Comparison of ENCODE assay signal across 32 mouse cellular contexts in the genomic region with DNA sequence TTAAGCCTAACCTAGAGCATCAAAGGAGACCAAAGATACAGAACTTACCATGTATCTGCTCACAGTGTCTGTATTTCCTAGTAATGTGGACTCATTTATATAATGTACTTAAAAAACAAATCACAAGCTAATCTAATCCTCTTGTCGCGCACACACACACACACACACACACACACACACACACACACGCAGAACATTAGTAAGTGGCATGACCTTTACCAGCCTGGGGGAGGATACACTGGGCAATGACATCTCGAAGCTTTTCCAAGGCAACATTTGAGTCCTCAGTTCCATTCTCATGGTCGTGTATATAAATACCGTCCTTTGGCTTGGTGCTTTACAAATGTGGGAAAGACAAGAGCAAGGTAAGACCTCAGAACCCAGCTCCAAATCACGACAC. TPM values are rescaled to one million over a fixed set of nuclear protein-coding genes. Genes with fewer than 3 reads are reported as not detected.
DNase-seq lines count a peak whose midpoint lies in the region; ATAC-seq lines count a peak whose summit lies in the region.
"Had no signal": no experiment of that assay in that cellular context is flagged by ENCODE, and none has a peak within 500 bp of the region (broad histone marks: within the 10 kb centered on the region; RNA-seq: fewer than 3 reads in every experiment).

No protein-coding gene starts in this region.

- ATAC-seq in lung, embryonic 16.5 days (ENCODE audit: low read depth): 0 out of 2 replicates have a peak, but pooled peaks have one; percentile 6
- ATAC-seq: forebrain, embryonic 15.5 days; hindbrain, postnatal 0 days; intestine, postnatal 0 days; Patski had no signal

- no peaks in the 10 kb centered on the region for H3K9me3 ChIP-seq in lung, embryonic 16.5 days (ENCODE audit: control insufficient read depth, low read length)
- H3K9me3 ChIP-seq: embryonic facial prominence, embryonic 10.5 days; embryonic facial prominence, embryonic 13.5 days; forebrain, embryonic 12.5 days; forebrain, embryonic 15.5 days; G1E; heart, embryonic 13.5 days had no signal

- H3K4me1 ChIP-seq in lung, embryonic 16.5 days (replicated peaks; ENCODE audit: control insufficient read depth, insufficient read depth, low read length): no peaks in the 10 kb centered on the region; the same call in 1 of the 2 replicates
- H3K4me1 ChIP-seq: embryonic facial prominence, embryonic 10.5 days; embryonic facial prominence, embryonic 13.5 days; forebrain, embryonic 12.5 days; forebrain, embryonic 15.5 days; heart, embryonic 13.5 days had no signal

- H3K27me3 ChIP-seq in lung, embryonic 16.5 days (ENCODE audit: control insufficient read depth, insufficient read depth, low read depth, low read length): no peaks in the 10 kb centered on the region
- H3K27me3 ChIP-seq: CH12.LX; embryonic facial prominence, embryonic 13.5 days; forebrain, embryonic 12.5 days; forebrain, embryonic 15.5 days; heart, embryonic 13.5 days; Patski had no signal

- no peak overlapping the region for H3K27ac ChIP-seq in lung, embryonic 16.5 days (ENCODE audit: low read length)
- H3K27ac ChIP-seq: embryonic facial prominence, embryonic 10.5 days; embryonic facial prominence, embryonic 13.5 days; forebrain, embryonic 12.5 days; forebrain, embryonic 15.5 days; heart, embryonic 13.5 days; hindbrain, embryonic 14.5 days; hindbrain, postnatal 0 days had no signal

- no peak overlapping the region for H3K4me3 ChIP-seq in lung, embryonic 16.5 days (ENCODE audit: low read length)
- H3K4me3 ChIP-seq: embryonic facial prominence, embryonic 10.5 days; embryonic facial prominence, embryonic 13.5 days; erythroblast, embryonic 14.5 days; forebrain, embryonic 12.5 days; forebrain, embryonic 15.5 days; heart, embryonic 13.5 days had no signal

- H3K36me3 ChIP-seq in lung, embryonic 16.5 days (ENCODE audit: control insufficient read depth, insufficient read depth, low read length): peaks cover 55% of the 10 kb centered on the region

- no peak overlapping the region for H3K9ac ChIP-seq in lung, embryonic 16.5 days (ENCODE audit: low read length)
- H3K9ac ChIP-seq: embryonic facial prominence, embryonic 13.5 days; forebrain, embryonic 12.5 days; forebrain, embryonic 15.5 days; heart, embryonic 13.5 days; hindbrain, embryonic 14.5 days had no signal

- peak; percentile 66 for DNase-seq in adrenal gland, adult 2 months
- no peak for DNase-seq in adrenal gland, postnatal 4 days (ENCODE audit: low spot score in 2 of 2)
- no peak for DNase-seq in lung, adult 18-20 months
- DNase-seq in adrenal gland, postnatal 10 days: peak; percentile 53
- DNase-seq in left cerebral cortex, postnatal 25 days (ENCODE audit: low spot score in 2 of 2): no peak
- no peak for DNase-seq in kidney, postnatal 10 days
- DNase-seq: B cell, adult 2 months; cerebellum, adult 11-12 months; cerebellum, adult 8-10 months; cerebellum, postnatal 10 days; cerebellum, postnatal 36 days; gastrocnemius, postnatal 14 days had no signal

- intact Hi-C loops in left cerebral cortex, postnatal 25 days (cut with DNase I): no loop called here

- no peak overlapping the region for H3K4me2 ChIP-seq in lung, embryonic 16.5 days (ENCODE audit: low read depth, low read length)
- H3K4me2 ChIP-seq: embryonic facial prominence, embryonic 13.5 days; forebrain, embryonic 12.5 days; forebrain, embryonic 15.5 days; heart, embryonic 13.5 days; hindbrain, embryonic 14.5 days had no signal

- 71% methylated on average over 7 of the region's 7 CpGs for WGBS in lung, embryonic 16.5 days

RNA-seq across cellular contexts. Expression of a gene that starts 18.8 kb away (rescaled TPM):
- total RNA-seq in adrenal gland, adult 2 months (2021): 1 to 10 TPM; 3.5 to 4.2 TPM
- 4.6 TPM in 2 replicates for polyA plus RNA-seq in adrenal gland, adult 2 months (2012; rRNA removed)
- 1 to 10 TPM; 9.6 to 9.9 TPM for total RNA-seq in adrenal gland, postnatal 4 days (2021)
- polyA plus RNA-seq in lung, embryonic 16.5 days (2015; fragmentation: Nextera tagmentation; extraction: Ambion mirVana): 1.1 TPM in 2 replicates
- 1 to 10 TPM; 4.1 to 4.7 TPM for total RNA-seq in adrenal gland, postnatal 10 days (2021)
- 10 to 100 TPM in 1 of 2 experiments, 1 to 10 TPM in 1; 9.0 to 11.6 TPM for total RNA-seq in left cerebral cortex, postnatal 25 days (2021)

RNA-seq across cellular contexts. Expression of a gene that starts 18.8 kb away (rescaled TPM):
- total RNA-seq in adrenal gland, adult 2 months (2021): not detected
- polyA plus RNA-seq in adrenal gland, adult 2 months (2012; rRNA removed): not detected in 2 replicates
- total RNA-seq in adrenal gland, postnatal 4 days (2021): not detected
- polyA plus RNA-seq in lung, embryonic 16.5 days (2015; fragmentation: Nextera tagmentation; extraction: Ambion mirVana): not detected in 2 replicates
- total RNA-seq in adrenal gland, postnatal 10 days (2021): under 1 TPM in 1 of 2 experiments, not detected in 1; 1.00 TPM
- not detected for total RNA-seq in left cerebral cortex, postnatal 25 days (2021)
- total RNA-seq: G1E; gastrocnemius, postnatal 14 days; gastrocnemius, postnatal 4 days; heart, postnatal 14 days; heart, postnatal 4 days; hindbrain, postnatal 0 days had no signal
- polyA plus RNA-seq: embryonic facial prominence, embryonic 10.5 days; embryonic facial prominence, embryonic 13.5 days; erythroblast, embryonic 14.5 days; forebrain, embryonic 12.5 days; forebrain, embryonic 15.5 days; G1E; heart, embryonic 13.5 days; hindbrain, embryonic 11.5 days; hindbrain, embryonic 14.5 days; hindbrain, postnatal 0 days; intestine, embryonic 14.5 days; intestine, postnatal 0 days had no signal

RNA-seq across cellular contexts. Expression of a gene that starts 19.2 kb away (rescaled TPM):
- total RNA-seq in adrenal gland, adult 2 months (2021): 10 to 100 TPM; 63.5 to 96.5 TPM
- polyA plus RNA-seq in adrenal gland, adult 2 months (2012; rRNA removed): 18.9 and 20.1 TPM in 2 replicates
- total RNA-seq in adrenal gland, postnatal 4 days (2021): 10 to 100 TPM; 82.4 to 92.1 TPM
- 45.3 and 46.4 TPM in 2 replicates for polyA plus RNA-seq in lung, embryonic 16.5 days (2015; fragmentation: Nextera tagmentation; extraction: Ambion mirVana)
- total RNA-seq in adrenal gland, postnatal 10 days (2021): 10 to 100 TPM; 82.2 to 90.6 TPM
- 10 to 100 TPM; 66.7 TPM for total RNA-seq in left cerebral cortex, postnatal 25 days (2021)

RNA-seq across cellular contexts. Expression of a gene that starts 23.3 kb away (rescaled TPM):
- total RNA-seq in adrenal gland, adult 2 months (2021): not detected
- not detected in 2 replicates for polyA plus RNA-seq in adrenal gland, adult 2 months (2012; rRNA removed)
- not detected for total RNA-seq in adrenal gland, postnatal 4 days (2021)
- polyA plus RNA-seq in lung, embryonic 16.5 days (2015; fragmentation: Nextera tagmentation; extraction: Ambion mirVana): 0.11 and 0.14 TPM in 2 replicates
- total RNA-seq in adrenal gland, postnatal 10 days (2021): not detected
- under 1 TPM in 1 of 2 experiments, not detected in 1; 0.11 TPM for total RNA-seq in left cerebral cortex, postnatal 25 days (2021)
- total RNA-seq: G1E; gastrocnemius, postnatal 14 days; gastrocnemius, postnatal 4 days; heart, postnatal 14 days; heart, postnatal 4 days; hindbrain, postnatal 0 days had no signal
- polyA plus RNA-seq: brain, embryonic 14.5 days; cortical plate, adult 2 months; embryonic facial prominence, embryonic 10.5 days; embryonic facial prominence, embryonic 13.5 days; erythroblast, embryonic 14.5 days; forebrain, embryonic 15.5 days; G1E; hindbrain, embryonic 11.5 days; hindbrain, embryonic 14.5 days; hindbrain, postnatal 0 days had no signal

Comparison
In these comparisons a context has a peak if more than half of its experiments do, and no peak if none do; other contexts are left out.
1. DNase-seq: peak in adrenal gland, adult 2 months (single experiment) and adrenal gland, postnatal 10 days (single experiment); none in adrenal gland, postnatal 4 days (0 of 2), lung, adult 18-20 months (0 of 2), left cerebral cortex, postnatal 25 days (0 of 2) and kidney, postnatal 10 days (single experiment).